Mouse (Mus musculus): Measurements from ENCODE around the gene Zhx3.

Gene Zhx3

GRCm38 (mm10) chr2:160760433-160761184 lies 112.2 kb downstream of the Zhx3 start:
- peak; percentile 34 for DNase-seq (ENCODE audit: low spot score)

- no peak for DNase-seq (ENCODE audit: low spot score)
Observed at GRCm38 (mm10) chr2:160756583-160757203, 116.1 kb downstream of the Zhx3 start.

- no peak for DNase-seq (ENCODE audit: low spot score)
Observed at GRCm38 (mm10) chr2:160747075-160747474, 125.7 kb downstream of the Zhx3 start.

GRCm38 (mm10) chr2:160746637-160747036 lies 126.2 kb downstream of the Zhx3 start:
- DNase-seq (ENCODE audit: low spot score) = no peak

- DNase-seq (ENCODE audit: low spot score) = no peak
Observed at GRCm38 (mm10) chr2:160745497-160745896, 127.3 kb downstream of the Zhx3 start.

GRCm38 (mm10) chr2:160744823-160745210 lies 128.0 kb downstream of the Zhx3 start:
- DNase-seq (ENCODE audit: low spot score) = no peak

GRCm38 (mm10) chr2:160744040-160744822 lies 128.6 kb downstream of the Zhx3 start:
- peak; percentile 61 for DNase-seq (ENCODE audit: low spot score)

GRCm38 (mm10) chr2:160742161-160742609 lies 130.6 kb downstream of the Zhx3 start:
- no peak for DNase-seq (ENCODE audit: low spot score)

GRCm38 (mm10) chr2:160741580-160741979 lies 131.2 kb downstream of the Zhx3 start:
- DNase-seq (ENCODE audit: low spot score) = no peak

- no peak for DNase-seq (ENCODE audit: low spot score)
Observed at GRCm38 (mm10) chr2:160740521-160741156, 132.2 kb downstream of the Zhx3 start.

GRCm38 (mm10) chr2:160739647-160740356 lies 133.0 kb downstream of the Zhx3 start:
- no peak for DNase-seq (ENCODE audit: low spot score)

GRCm38 (mm10) chr2:160738354-160738753 lies 134.4 kb downstream of the Zhx3 start:
- DNase-seq (ENCODE audit: low spot score) = no peak

GRCm38 (mm10) chr2:160736466-160736865 lies 136.3 kb downstream of the Zhx3 start:
- no peak for DNase-seq (ENCODE audit: low spot score)

GRCm38 (mm10) chr2:160735706-160736310 lies 137.0 kb downstream of the Zhx3 start:
- no peak for DNase-seq (ENCODE audit: low spot score)

- no peak for DNase-seq (ENCODE audit: low spot score)
Observed at GRCm38 (mm10) chr2:160734331-160734730, 138.5 kb downstream of the Zhx3 start.

- no peak for DNase-seq (ENCODE audit: low spot score)
Observed at GRCm38 (mm10) chr2:160733131-160733531, 139.7 kb downstream of the Zhx3 start.

GRCm38 (mm10) chr2:160732420-160732995 lies 140.3 kb downstream of the Zhx3 start:
- DNase-seq (ENCODE audit: low spot score) = no peak

- peak; percentile 61 for DNase-seq (ENCODE audit: low spot score)
Observed at GRCm38 (mm10) chr2:160731839-160732261, 140.9 kb downstream of the Zhx3 start.

GRCm38 (mm10) chr2:160731117-160731838 lies 141.5 kb downstream of the Zhx3 start, which contains the start of gene Plcg1:
Gene Plcg1 (plus strand): TSS chr2:160731300.
- peak; percentile 89 for DNase-seq (ENCODE audit: low spot score)

- no peak for DNase-seq (ENCODE audit: low spot score)
Observed at GRCm38 (mm10) chr2:160730797-160731116, 142.0 kb downstream of the Zhx3 start.

Measured in urinary bladder, postnatal 25 days (tissue).